Mouse (Mus musculus) neural tube, embryonic 14.5 days (tissue): ENCODE data around the gene 4930469K13Rik. TPM values are rescaled to one million over a fixed set of nuclear protein-coding genes. Genes with fewer than 3 reads are reported as not detected.
A peak's percentile ranks its signal among the peaks of the same experiment; 100 is the strongest.

Experiments
- ATAC-seq: fragments of 200-750 bp; cut with Nextera tagmentation; 2 replicates; pipeline ENCODE4 v1.8.0; 2017; ENCODE audit warnings: low read depth, mild to moderate bottlenecking, moderate TSS enrichment, moderate library complexity
- H3K27ac ChIP-seq: fragments of 300-500 bp; sonication (generic); 2 replicates; pipeline ENCODE4 v1.5.1; 2014; ENCODE audit warnings: low read depth, mild to moderate bottlenecking, control low read depth, low read length, moderate library complexity, mixed read lengths
- H3K27me3 ChIP-seq: fragments of 300-500 bp; sonication (generic); 2 replicates; pipeline ENCODE4 v1.6.1; 2014; ENCODE audit warnings: low read length; ENCODE audit not compliant: control insufficient read depth, insufficient read depth
- H3K36me3 ChIP-seq: fragments of 300-500 bp; sonication (generic); 2 replicates; pipeline ENCODE4 v1.6.1; 2014; ENCODE audit warnings: low read length, mixed read lengths; ENCODE audit not compliant: control insufficient read depth, insufficient read depth
- H3K4me1 ChIP-seq: fragments of 300-500 bp; sonication (generic); 2 replicates; pipeline ENCODE4 v1.6.1; 2014; ENCODE audit warnings: low read length; ENCODE audit not compliant: control insufficient read depth, insufficient read depth
- H3K4me2 ChIP-seq: fragments of 300-500 bp; sonication (generic); 2 replicates; pipeline ENCODE4 v1.6.1; 2014; ENCODE audit warnings: mild to moderate bottlenecking, low read depth, low read length, control low read depth
- H3K4me3 ChIP-seq: fragments of 300-500 bp; sonication (generic); 2 replicates; pipeline ENCODE4 v1.5.1; 2014; ENCODE audit warnings: low read depth, low read length, control low read depth, mixed read lengths
- H3K9ac ChIP-seq: fragments of 300-500 bp; sonication (generic); replicated peaks from 2 replicates; pipeline ENCODE4 v1.6.1; 2014; ENCODE audit warnings: low read depth, mild to moderate bottlenecking, control low read depth, low read length, mixed read lengths
- H3K9me3 ChIP-seq: fragments of 300-500 bp; sonication (generic); 2 replicates; pipeline ENCODE4 v1.6.1; 2016; ENCODE audit warnings: low read length; ENCODE audit not compliant: control insufficient read depth
- WGBS: fragments of 180-500 bp; shearing (Covaris S2); extraction: QIAGEN DNeasy Blood & Tissue Kit; methylation state at CpG from one replicate; pipeline ENCODE4 v1.1.7; 2014; 5-methylcytosine and 5-hydroxymethylcytosine counted together
- polyA plus RNA-seq: library from polyadenylated mRNA; unstranded; fragments of >200 nt; fragmentation: Nextera tagmentation; extraction: Ambion mirVana; gene quantifications from 2 replicates; pipeline ENCODE4 v1.2.1, GENCODE M21; 2014

4930469K13Rik gene
- polyA plus RNA-seq, 1 experiment from 2014 or later: 41.4 TPM

DNA sequence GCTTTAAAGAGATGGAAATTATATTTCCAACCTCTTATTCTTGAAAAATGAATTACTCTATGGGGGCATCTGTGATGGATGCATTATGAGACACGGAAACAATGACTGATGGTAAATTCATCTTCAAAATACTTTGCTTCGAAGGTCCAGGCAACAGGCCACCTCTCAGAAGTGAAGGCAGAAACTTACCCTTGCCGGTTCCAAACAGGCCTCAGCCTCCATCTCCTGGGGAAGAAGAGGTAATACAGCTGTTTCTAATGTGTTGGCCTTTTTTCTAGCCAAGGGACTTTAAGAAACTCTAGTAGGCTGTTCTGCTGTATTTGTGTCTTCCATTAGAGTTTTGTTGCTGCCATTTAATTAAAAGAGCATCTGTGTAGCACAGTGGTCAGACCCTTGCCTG is 11.3 kb downstream of the 4930469K13Rik start:
- Histone ChIP-seq H3K4me1 (no peaks in the 10 kb centered on the region), H3K9me3 (no peaks in the 10 kb centered on the region), H3K9ac (no peak overlapping the region), H3K27ac (no peak overlapping the region), H3K36me3 (no peaks in the 10 kb centered on the region), H3K27me3 (no peaks in the 10 kb centered on the region), H3K4me2 (no peak overlapping the region), H3K4me3 (no peak overlapping the region)
- 73% methylated on average over 3 of the region's 3 CpGs for WGBS
- no peak for ATAC-seq

DNA sequence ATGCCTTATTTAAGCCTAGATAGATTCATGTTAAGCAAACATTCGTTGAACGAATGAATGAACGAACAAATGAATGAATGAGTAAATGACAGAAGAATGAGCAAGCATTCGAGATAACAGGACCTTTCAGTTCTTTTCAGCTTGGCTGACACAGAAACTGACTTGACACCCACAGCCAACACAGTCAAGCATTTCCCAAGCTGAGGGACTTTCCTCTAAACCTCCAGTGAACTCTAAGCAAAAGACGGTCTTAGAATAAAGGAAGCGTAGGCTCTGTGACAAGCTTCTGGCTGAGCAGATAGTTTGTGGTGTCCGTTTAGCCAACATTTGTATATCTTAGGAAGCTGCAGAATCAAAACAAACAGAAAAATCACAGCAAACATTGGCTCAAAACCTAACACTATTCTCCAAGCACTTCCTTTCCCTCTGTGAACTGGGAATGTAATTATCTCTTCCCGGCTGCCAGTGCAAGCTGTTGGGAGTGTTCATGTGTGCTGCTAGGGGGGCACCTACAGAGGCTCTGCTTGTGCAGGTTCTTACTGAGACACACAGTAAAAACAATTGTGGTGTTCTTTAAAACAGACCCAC is 12.1 kb downstream of the 4930469K13Rik start:
- Histone ChIP-seq H3K4me2 (no peak overlapping the region), H3K9me3 (no peaks in the 10 kb centered on the region), H3K4me1 (no peaks in the 10 kb centered on the region), H3K27me3 (no peaks in the 10 kb centered on the region), H3K4me3 (no peak overlapping the region), H3K9ac (no peak overlapping the region), H3K36me3 (no peaks in the 10 kb centered on the region), H3K27ac (no peak overlapping the region)
- ATAC-seq: no peak
- WGBS: 83% methylated on average over 8 of the region's 8 CpGs

GRCm38 (mm10) chr11:34084639-34085038 is 13.7 kb downstream of the 4930469K13Rik start:
- Histone ChIP-seq H3K9me3 (no peaks in the 10 kb centered on the region), H3K9ac (no peak overlapping the region), H3K27me3 (no peaks in the 10 kb centered on the region), H3K4me2 (no peak overlapping the region), H3K27ac (no peak overlapping the region), H3K4me1 (peaks cover 6% of the 10 kb centered on the region; the same call in 1 of the 2 replicates), H3K36me3 (no peaks in the 10 kb centered on the region), H3K4me3 (no peak overlapping the region)
- WGBS: 67% methylated on average over 2 of the region's 2 CpGs
- ATAC-seq: no peak

DNA sequence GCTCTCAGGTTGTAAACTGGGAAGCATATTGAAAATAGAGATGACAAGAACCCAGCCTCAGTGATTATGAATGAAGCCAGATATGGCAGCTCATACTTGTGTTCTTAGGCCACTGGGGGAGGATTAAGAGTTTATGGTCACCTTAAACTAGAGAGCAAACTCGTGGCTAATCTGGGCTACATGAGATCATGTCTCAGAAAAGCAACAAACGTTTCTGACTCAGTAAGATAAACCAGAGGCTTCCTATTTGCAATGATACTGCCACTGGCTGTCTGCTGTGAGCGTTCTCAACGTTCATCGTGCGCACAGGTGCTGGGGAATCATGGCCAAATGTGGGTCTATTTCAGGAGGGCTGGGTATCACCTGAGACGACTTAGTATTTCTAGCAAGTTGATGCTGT is 14.6 kb downstream of the 4930469K13Rik start:
- no peaks in the 10 kb centered on the region for H3K36me3 ChIP-seq
- H3K4me2 ChIP-seq: no peak overlapping the region
- no peak overlapping the region for H3K9ac ChIP-seq
- H3K27me3 ChIP-seq: no peaks in the 10 kb centered on the region
- H3K27ac ChIP-seq: no peak overlapping the region
- 81% methylated on average over 7 of the region's 7 CpGs for WGBS
- no peaks in the 10 kb centered on the region for H3K9me3 ChIP-seq
- peaks cover 6% of the 10 kb centered on the region; the same call in 1 of the 2 replicates for H3K4me1 ChIP-seq
- H3K4me3 ChIP-seq: no peak overlapping the region
- no peak for ATAC-seq

GRCm38 (mm10) chr11:34079542-34080464 is 18.6 kb downstream of the 4930469K13Rik start:
- peaks cover 6% of the 10 kb centered on the region; the same call in 1 of the 2 replicates for H3K4me1 ChIP-seq
- H3K4me3 ChIP-seq: no peak overlapping the region
- H3K36me3 ChIP-seq: no peaks in the 10 kb centered on the region
- H3K9ac ChIP-seq: no peak overlapping the region
- H3K27me3 ChIP-seq: no peaks in the 10 kb centered on the region
- 57% methylated on average over 6 of the region's 6 CpGs for WGBS
- no peak overlapping the region for H3K4me2 ChIP-seq
- H3K27ac ChIP-seq: peak overlapping the region; percentile 46; the same call in 1 of the 2 replicates
- H3K9me3 ChIP-seq: no peaks in the 10 kb centered on the region
- peak; percentile 63 for ATAC-seq

DNA sequence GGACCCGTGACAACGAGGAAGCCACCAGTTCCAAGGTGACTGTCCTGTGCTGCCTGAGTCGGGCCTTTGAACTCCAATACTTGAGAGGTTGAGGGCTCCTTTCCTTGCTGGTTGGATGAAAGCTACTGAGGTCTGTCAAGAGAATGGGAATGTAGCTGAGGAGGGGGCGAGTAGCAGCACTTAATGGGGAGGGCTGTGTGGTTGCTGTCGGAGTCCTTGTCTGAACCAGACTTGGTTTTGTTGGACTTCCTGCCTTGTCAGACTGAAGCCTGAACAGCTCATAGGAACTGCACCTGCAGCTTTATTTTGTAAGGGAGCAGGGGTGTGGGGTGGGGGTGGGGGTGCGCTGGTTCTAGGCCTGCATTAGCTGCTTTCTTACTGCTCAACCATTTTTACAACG is 19.8 kb downstream of the 4930469K13Rik start:
- Histone ChIP-seq H3K27ac (no peak overlapping the region), H3K4me2 (no peak overlapping the region), H3K4me3 (no peak overlapping the region), H3K9me3 (no peaks in the 10 kb centered on the region), H3K9ac (no peak overlapping the region), H3K4me1 (peaks cover 6% of the 10 kb centered on the region; the same call in 1 of the 2 replicates), H3K27me3 (no peaks in the 10 kb centered on the region; the same call in 1 of the 2 replicates), H3K36me3 (no peaks in the 10 kb centered on the region)
- ATAC-seq: no peak
- 91% methylated on average over 7 of the region's 7 CpGs for WGBS

GRCm38 (mm10) chr11:34077870-34078269 is 20.5 kb downstream of the 4930469K13Rik start:
- H3K9ac ChIP-seq: no peak overlapping the region
- 89% methylated on average over 2 of the region's 2 CpGs for WGBS
- no peaks in the 10 kb centered on the region for H3K36me3 ChIP-seq
- no peak overlapping the region for H3K27ac ChIP-seq
- H3K4me3 ChIP-seq: no peak overlapping the region
- H3K9me3 ChIP-seq: no peaks in the 10 kb centered on the region
- peaks cover 6% of the 10 kb centered on the region; the same call in 1 of the 2 replicates for H3K4me1 ChIP-seq
- no peak overlapping the region for H3K4me2 ChIP-seq
- no peaks in the 10 kb centered on the region; the same call in 1 of the 2 replicates for H3K27me3 ChIP-seq
- no peak for ATAC-seq

- H3K9ac ChIP-seq: no peak overlapping the region
- no peaks in the 10 kb centered on the region for H3K36me3 ChIP-seq
- no peak overlapping the region for H3K4me2 ChIP-seq
- H3K27ac ChIP-seq: no peak overlapping the region
- no peaks in the 10 kb centered on the region for H3K9me3 ChIP-seq
- no peak overlapping the region for H3K4me3 ChIP-seq
- H3K27me3 ChIP-seq: no peaks in the 10 kb centered on the region; the same call in 1 of the 2 replicates
- H3K4me1 ChIP-seq: no peaks in the 10 kb centered on the region
- WGBS: 18% methylated on average over 15 of the region's 15 CpGs
- ATAC-seq: 0 out of 2 replicates have a peak, but pooled peaks have one; percentile 44
Measured at GRCm38 (mm10) chr11:34073776-34074175, 24.6 kb downstream of the 4930469K13Rik start.

- no peak overlapping the region for H3K4me2 ChIP-seq
- no peaks in the 10 kb centered on the region for H3K4me1 ChIP-seq
- H3K36me3 ChIP-seq: no peaks in the 10 kb centered on the region
- no peak overlapping the region for H3K27ac ChIP-seq
- H3K9ac ChIP-seq: no peak overlapping the region
- WGBS: 80% methylated on average over 4 of the region's 4 CpGs
- H3K9me3 ChIP-seq: no peaks in the 10 kb centered on the region
- H3K4me3 ChIP-seq: no peak overlapping the region
- ATAC-seq: no peak
- no peaks in the 10 kb centered on the region; the same call in 1 of the 2 replicates for H3K27me3 ChIP-seq
Measured at GRCm38 (mm10) chr11:34072309-34072708, 26.0 kb downstream of the 4930469K13Rik start.
